Mouse (Mus musculus) macrophage (primary cell): Measurements from ENCODE around the gene Tspoap1. TPM values are rescaled to one million over a fixed set of nuclear protein-coding genes. Genes with fewer than 3 reads are reported as not detected.

ENCODE experiments used
- H3K27ac ChIP-seq: fragments of 350-480 bp; formaldehyde crosslinking; 2 replicates; pipeline ENCODE4 v1.9.0; 2021
- H3K36me3 ChIP-seq: fragments of 350-480 bp; formaldehyde crosslinking; 2 replicates; pipeline ENCODE4 v1.9.0; 2021; ENCODE audit errors: inconsistent target
- H3K4me3 ChIP-seq: fragments of 350-480 bp; formaldehyde crosslinking; 2 replicates; pipeline ENCODE4 v1.9.0; 2021; ENCODE audit errors: inconsistent target
- H3K79me2 ChIP-seq: fragments of 350-480 bp; formaldehyde crosslinking; 2 replicates; pipeline ENCODE4 v1.9.0; 2021; ENCODE audit errors: inconsistent target
- WGBS: methylation state at CpG from one replicate; pipeline ENCODE4 v1.1.7; 2026; ENCODE audit warnings: inconsistent platforms; ENCODE audit not compliant: missing documents; 5-methylcytosine and 5-hydroxymethylcytosine counted together
- polyA plus RNA-seq: library from polyadenylated mRNA; stranded (reverse); fragments of 250-400 nt; gene quantifications from 3 replicates; pipeline ENCODE4 v1.2.4, GENCODE M21; 2018; ENCODE audit warnings: inconsistent platforms
- total RNA-seq, 78 experiments: library from RNA; depleted of rRNA; stranded (reverse); fragments of 250-400 nt; gene quantifications; 1 replicate in 9 of 78; 2 replicates in 24 of 78; 3 replicates in 43 of 78; 4 replicates in 2 of 78; pipeline ENCODE4 v1.2.4; 2018; ENCODE audit warnings: inconsistent platforms in 56 of 78

Tspoap1 gene
- 100 to 1,000 TPM in 17 of 26 experiments, 10 to 100 TPM in 9; 37.2 to 460 (median 156) TPM for total RNA-seq (2018; cell fraction: chromatin; rRNA removed)
- 10 to 100 TPM in 2 of 26 experiments, 1 to 10 TPM in 15, under 1 TPM in 9; 0.56 to 16.9 (median 1.2) TPM for total RNA-seq (2018; cell fraction: cytosol; rRNA removed)
- total RNA-seq (2018; cell fraction: nucleus; rRNA removed), result 100 to 1,000 TPM in 4 of 26 experiments, 10 to 100 TPM in 22; 16.3 to 153 (median 46.3) TPM
- 0.82 to 1.7 TPM (median 1.6 TPM) in 3 replicates for polyA plus RNA-seq

DNA sequence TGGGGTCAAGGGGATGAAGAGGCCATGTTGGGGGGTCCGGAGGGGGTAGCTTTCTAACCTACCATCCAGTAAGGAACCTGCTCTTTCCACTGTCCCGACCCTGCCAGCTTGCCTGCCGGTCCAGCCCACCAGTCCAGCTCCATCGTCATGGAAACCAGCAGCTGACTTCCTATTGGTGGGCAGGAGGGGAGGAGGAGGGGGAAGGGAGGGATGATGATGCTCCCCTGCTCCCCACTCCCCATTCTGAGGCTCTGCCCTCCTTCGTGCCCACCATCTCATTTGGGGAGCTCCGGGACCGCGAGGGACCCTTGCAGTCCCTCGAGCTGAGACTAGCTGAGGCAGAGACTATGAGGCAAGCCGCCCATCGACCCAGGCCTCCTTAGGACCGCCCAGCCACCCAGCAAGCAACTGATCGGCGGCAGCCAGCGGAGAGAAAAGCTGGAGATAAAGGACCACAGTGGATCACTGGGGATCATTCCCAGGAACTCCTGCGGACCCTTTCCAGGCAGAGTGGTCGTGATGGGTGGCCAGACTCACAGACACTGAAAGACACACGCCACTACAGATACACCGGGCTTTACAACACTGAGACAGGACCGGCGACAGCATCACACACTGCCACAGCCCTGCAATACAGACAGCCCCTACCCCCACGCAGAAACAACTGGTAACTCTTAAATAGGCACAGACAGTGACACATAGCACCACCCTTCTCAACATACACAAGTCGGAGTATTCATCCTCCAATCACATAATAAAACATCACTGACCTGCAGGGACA lies at the start of gene Tspoap1:
Gene Tspoap1, plus strand, starts transcription at position 241 of the 781 bp plus-strand sequence.
- Histone ChIP-seq H3K36me3 (no peaks in the 10 kb centered on the region), H3K27ac (no peak within 1 kb of the TSS)
- WGBS, result 11% methylated on average over 19 of the region's 23 CpGs

DNA sequence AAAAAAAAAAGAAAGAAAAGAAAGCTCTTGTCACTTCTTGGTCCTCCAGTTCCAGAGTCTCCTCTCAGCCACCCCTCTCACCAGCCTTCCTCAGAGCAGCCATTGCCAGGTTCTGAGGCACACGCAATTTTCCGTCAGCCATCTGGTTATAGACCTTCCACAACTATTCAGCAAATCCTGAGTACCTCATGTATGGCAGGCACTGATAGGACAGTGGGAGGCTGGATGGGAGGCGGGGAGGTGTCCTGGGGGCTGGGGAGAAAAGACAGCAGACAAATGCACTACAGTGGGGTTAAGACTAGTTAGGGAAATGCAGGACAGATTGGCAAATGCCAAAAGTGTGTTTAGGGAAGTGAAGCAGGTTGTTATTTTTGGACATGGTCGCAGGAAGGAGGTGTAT lies 48.2 kb upstream of the Tspoap1 start:
- 62% methylated on average over 4 of the region's 4 CpGs for WGBS
- no peak overlapping the region for H3K27ac ChIP-seq
- H3K36me3 ChIP-seq, result no peaks in the 10 kb centered on the region
- H3K79me2 ChIP-seq, result no peaks in the 10 kb centered on the region
- no peak overlapping the region for H3K4me3 ChIP-seq

More for the DNA sequence above, at the start of gene Tspoap1:
- H3K79me2 ChIP-seq, result peaks cover 23% of the 10 kb centered on the region
- H3K4me3 ChIP-seq, result no peak within 1 kb of the TSS

DNA sequence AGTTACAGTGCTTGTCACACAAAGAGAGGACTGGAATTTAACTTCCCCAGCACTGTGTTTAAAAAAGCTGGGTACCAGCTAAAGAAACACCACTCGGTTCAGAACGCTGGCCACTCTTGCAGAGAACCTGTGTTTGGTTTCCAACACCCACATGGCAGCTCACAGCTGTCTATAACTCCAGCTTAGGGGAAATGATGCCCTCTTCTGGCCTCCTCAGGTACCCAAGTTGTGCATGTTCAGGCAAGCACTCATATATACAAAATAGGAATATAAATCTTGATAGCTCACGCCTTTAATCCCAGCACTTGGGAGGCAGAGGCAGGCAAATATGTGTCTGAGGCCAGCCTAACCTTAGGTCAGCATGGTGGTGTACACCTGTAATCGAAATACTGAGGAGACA lies 44.3 kb upstream of the Tspoap1 start:
- no peak overlapping the region for H3K27ac ChIP-seq
- H3K79me2 ChIP-seq, result no peaks in the 10 kb centered on the region
- H3K4me3 ChIP-seq, result no peak overlapping the region
- no peaks in the 10 kb centered on the region for H3K36me3 ChIP-seq
- 97% methylated on average over 4 of the region's 4 CpGs for WGBS

DNA sequence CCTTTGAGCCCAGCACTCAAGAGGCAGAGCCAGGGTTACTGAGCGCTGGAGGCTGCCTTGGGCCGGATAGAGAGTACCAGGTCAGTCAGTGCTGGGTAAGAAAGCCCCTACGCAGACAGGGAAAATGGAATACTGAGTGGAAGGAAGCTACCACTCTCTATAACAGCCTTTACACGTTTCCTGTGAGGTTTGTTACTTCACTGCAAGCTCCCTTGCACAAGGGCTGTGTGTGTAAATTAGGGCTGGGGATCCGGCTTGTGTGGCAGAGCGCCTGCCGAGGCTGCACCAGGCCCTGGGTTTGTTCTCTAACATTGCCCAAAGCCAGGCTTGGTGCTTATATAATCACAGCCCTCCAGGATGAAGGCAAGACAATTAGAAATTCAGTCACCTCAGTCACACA lies 40.8 kb upstream of the Tspoap1 start:
- H3K27ac ChIP-seq, result no peak overlapping the region
- H3K4me3 ChIP-seq, result no peak overlapping the region
- H3K79me2 ChIP-seq, result no peaks in the 10 kb centered on the region
- 52% methylated on average over 7 of the region's 7 CpGs for WGBS
- H3K36me3 ChIP-seq, result no peaks in the 10 kb centered on the region

GRCm38 (mm10) chr11:87720324-87720723 lies 40.0 kb upstream of the Tspoap1 start:
- WGBS, result 95% methylated on average over 8 of the region's 9 CpGs
- Histone ChIP-seq H3K27ac (no peak overlapping the region), H3K4me3 (no peak overlapping the region), H3K79me2 (no peaks in the 10 kb centered on the region), H3K36me3 (no peaks in the 10 kb centered on the region)

- Histone ChIP-seq H3K4me3 (no peak overlapping the region), H3K27ac (no peak overlapping the region), H3K79me2 (no peaks in the 10 kb centered on the region), H3K36me3 (no peaks in the 10 kb centered on the region)
- 92% methylated on average over 9 of the region's 9 CpGs for WGBS
Observed at GRCm38 (mm10) chr11:87720839-87721238, 39.5 kb upstream of the Tspoap1 start.

DNA sequence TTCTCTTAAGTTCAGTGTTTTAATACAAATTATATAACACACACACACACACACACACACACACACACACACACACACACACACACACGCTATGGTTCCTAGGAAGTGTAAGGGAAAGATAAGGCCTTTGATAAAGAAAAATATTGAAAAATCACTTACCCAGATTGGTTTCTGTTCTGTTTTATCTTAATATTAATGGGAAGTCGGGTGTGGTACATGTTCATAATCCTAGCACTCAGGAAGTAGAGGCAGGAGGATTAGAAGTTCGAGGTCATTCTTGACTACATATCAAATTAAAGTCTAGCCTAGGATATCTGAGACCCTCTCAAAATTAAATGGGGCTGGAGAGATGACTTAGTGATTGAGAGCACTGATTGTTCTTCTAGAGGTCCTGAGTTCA lies 38.2 kb upstream of the Tspoap1 start:
- Histone ChIP-seq H3K4me3 (no peak overlapping the region), H3K79me2 (no peaks in the 10 kb centered on the region), H3K36me3 (no peaks in the 10 kb centered on the region), H3K27ac (no peak overlapping the region)
- WGBS, result 89% methylated on average over 2 of the region's 3 CpGs

GRCm38 (mm10) chr11:87722891-87723290 lies 37.5 kb upstream of the Tspoap1 start:
- Histone ChIP-seq H3K4me3 (no peak overlapping the region), H3K27ac (no peak overlapping the region), H3K36me3 (no peaks in the 10 kb centered on the region), H3K79me2 (no peaks in the 10 kb centered on the region)
- 95% methylated on average over 4 of the region's 4 CpGs for WGBS

DNA sequence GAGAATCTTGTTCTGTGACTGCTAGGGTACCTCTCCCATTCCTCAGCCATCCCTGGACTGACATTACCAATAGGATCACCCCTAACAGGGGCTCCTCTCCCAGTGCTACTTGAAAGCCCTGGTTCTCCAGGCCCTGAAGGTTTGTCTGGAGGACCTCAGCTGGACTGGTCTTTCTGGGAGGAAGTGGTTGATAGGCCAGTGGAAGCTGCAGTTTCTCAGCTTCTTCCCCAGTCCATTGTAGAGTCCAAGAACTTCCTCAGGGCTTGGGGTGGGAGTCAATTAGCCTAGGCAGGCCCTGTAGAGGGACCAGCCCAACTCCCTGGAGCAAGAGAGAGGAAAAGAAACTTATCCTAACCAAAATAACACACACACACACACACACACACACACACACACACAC lies 34.8 kb upstream of the Tspoap1 start:
- Histone ChIP-seq H3K4me3 (no peak overlapping the region), H3K36me3 (no peaks in the 10 kb centered on the region), H3K79me2 (no peaks in the 10 kb centered on the region), H3K27ac (no peak overlapping the region)

GRCm38 (mm10) chr11:87725964-87726562 lies 34.3 kb upstream of the Tspoap1 start:
- Histone ChIP-seq H3K79me2 (no peaks in the 10 kb centered on the region), H3K27ac (no peak overlapping the region), H3K4me3 (no peak overlapping the region), H3K36me3 (no peaks in the 10 kb centered on the region)
- WGBS, result 53% methylated on average over 6 of the region's 6 CpGs

DNA sequence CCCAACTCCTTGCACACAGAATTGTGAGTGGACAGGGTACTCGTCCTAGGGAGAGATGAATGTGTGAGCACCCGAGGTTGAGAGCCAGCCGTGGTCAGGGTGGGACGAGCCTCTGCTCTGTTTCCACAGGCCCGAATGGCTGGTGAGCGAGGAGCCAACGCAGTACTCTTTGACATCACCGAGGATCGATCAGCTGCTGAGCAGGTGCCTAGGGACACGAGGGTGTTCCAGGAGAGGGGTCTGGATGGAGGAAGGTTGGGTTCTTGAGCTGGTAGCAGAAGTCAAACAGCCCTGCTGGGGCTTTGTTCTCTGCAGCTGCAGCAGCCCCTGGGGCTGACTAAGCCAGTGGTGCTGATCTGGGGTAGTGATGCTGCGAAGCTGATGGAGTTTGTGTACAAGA lies 33.3 kb upstream of the Tspoap1 start:
- no peak overlapping the region for H3K4me3 ChIP-seq
- 92% methylated on average over 11 of the region's 11 CpGs for WGBS
- no peak overlapping the region for H3K27ac ChIP-seq
- H3K36me3 ChIP-seq, result no peaks in the 10 kb centered on the region
- no peaks in the 10 kb centered on the region for H3K79me2 ChIP-seq

- Histone ChIP-seq H3K27ac (no peak overlapping the region), H3K4me3 (no peak overlapping the region), H3K79me2 (no peaks in the 10 kb centered on the region), H3K36me3 (no peaks in the 10 kb centered on the region)
- 100% methylated on average over 4 of the region's 4 CpGs for WGBS
Observed at GRCm38 (mm10) chr11:87727471-87727870, 32.9 kb upstream of the Tspoap1 start.

DNA sequence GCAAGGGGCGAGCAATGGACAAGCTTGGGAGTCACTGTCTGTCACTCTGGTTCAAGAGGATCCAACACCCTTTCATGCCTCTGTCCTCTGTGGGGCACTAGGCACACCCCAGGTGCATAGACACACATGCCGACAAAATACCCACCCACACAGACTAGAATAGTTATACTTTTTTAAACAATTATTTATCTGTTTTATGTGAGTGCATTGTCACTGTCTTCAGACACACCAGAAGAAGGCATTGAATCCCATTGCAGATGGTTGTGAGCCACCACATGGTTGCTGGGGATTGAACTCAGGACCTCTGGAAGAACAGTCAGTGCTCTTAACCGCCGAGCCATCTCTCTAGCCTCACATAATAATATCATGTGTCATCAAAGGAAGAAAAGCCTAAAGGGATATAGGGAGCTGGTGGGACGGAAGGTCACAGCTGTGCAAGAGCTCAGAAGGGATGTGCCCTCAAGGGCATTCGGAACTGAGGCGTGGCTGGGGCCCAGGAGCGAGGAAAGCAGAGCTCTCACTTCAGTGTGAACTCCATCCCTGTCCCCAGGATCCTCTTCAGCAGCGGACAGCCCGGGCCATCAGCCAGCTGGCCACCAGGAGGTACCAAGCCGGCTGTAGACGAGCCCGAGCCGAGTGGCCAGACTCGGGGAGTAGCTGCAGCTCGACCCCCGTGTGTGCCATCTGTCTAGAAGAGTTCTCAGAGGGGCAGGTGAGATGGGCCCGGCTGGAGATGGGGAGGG lies 31.3 kb upstream of the Tspoap1 start:
- H3K27ac ChIP-seq, result no peak overlapping the region
- H3K36me3 ChIP-seq, result no peaks in the 10 kb centered on the region
- no peaks in the 10 kb centered on the region for H3K79me2 ChIP-seq
- 95% methylated on average over 17 of the region's 18 CpGs for WGBS
- no peak overlapping the region for H3K4me3 ChIP-seq

DNA sequence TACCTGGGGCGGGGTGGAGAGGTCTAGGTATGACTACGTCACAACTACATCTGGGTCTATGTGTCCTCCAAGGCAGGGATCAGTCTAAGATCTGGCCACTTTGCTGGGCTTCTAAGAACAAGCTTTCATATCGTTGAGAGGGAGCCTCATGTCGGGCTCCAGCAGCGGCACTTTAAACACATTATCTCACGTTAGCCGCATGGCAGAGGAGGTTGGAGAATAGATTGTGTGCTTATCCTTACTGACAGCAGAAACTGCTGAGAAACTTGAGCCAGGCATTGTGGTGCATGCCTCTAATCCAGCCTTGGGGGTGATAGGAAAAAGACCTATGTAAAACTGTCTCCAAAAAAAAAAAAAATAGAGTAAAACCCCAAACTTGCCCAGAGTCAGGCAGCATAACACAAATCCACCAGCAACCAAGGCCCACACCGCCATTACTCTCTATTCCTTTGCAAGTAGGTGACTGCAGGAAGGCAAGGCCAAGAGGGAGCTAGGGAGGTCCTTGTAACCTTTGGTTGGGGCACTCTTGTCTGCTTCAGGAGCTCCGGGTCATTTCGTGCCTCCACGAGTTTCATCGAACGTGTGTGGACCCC lies 30.7 kb upstream of the Tspoap1 start:
- Histone ChIP-seq H3K79me2 (no peaks in the 10 kb centered on the region), H3K4me3 (no peak overlapping the region), H3K27ac (no peak overlapping the region), H3K36me3 (no peaks in the 10 kb centered on the region)
- WGBS, result 89% methylated on average over 13 of the region's 13 CpGs
